Mouse (Mus musculus) c-Kit-positive CD71-positive TER-119-negative erythroid progenitor cells, embryonic 14.5 days (primary cell): ENCODE measurements around the gene Spty2d1.
A peak's percentile ranks its signal among the peaks of the same experiment; 100 is the strongest.
"Not testable (repeated sequence)": the region's sequence is repeated elsewhere in the genome, so short reads cannot be mapped to it uniquely, and the experiment has no call there.

Experiments used
- DNase-seq: peaks from one replicate; pipeline ENCODE4 v3.0.0-alpha.2; 2013; ENCODE audit warnings: low read depth

The Spty2d1 gene

DNA sequence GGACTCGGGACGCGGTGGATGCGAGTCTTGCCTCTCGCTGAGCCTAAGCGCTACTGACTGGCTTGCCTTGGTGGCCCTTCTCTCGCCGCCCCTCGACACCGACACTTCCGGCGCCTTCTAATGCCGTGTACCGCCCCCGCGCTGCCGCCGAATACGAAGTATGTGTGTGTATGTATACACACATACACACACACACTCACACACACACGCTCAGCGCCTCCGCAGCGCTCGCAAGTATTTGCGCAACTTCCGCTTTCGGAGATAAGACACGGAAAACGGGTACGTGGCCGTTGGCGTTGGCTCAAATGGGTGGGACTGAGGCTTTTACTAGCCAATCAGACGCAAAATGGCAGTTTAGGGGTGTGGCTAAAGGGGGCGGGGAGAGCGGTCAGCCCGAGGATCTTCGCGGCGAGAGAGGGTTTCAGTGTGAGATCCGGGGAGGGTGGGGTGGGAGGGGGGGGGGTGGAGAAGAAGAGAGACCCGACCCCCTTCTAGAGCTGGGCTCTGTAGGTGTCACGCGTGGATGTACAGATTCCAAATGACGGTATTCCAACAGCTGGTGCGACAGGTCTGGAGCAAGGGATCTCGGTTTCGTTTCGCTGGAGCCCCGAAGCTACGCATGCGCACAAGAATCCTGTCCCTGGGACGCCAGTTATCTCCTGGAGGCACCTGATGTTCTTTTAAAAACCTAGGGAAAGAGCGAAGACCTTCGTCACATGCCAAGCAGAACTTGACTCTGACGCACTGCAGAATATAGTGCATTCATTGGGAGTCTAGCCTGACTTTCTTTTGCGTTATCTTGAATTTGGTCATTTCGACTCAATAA is at the start of gene Spty2d1:
Spty2d1 (minus strand) TSS at position 244 of the 826 bp plus-strand sequence.
- peak; percentile 97 for DNase-seq

DNA sequence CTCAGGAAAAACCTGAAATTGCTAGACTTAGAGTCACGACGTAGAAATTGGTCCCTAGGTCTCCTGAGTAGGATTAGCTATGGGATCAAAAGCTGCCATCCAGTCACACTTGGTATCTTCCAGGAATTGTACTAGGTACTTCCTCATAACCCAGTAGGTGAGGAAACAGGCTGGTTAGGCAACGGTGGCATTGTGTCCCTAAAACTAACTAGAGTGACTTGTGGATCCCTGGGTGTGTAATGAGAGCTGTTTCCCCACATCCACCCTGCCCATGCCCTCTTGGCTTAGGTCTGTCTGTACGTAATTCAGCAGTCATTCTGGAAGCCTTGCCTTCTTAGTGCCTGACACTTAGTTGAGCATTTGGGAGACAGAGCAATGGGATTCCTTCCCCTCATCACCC is 48.1 kb upstream of the Spty2d1 start:
- DNase-seq, result no peak

DNA sequence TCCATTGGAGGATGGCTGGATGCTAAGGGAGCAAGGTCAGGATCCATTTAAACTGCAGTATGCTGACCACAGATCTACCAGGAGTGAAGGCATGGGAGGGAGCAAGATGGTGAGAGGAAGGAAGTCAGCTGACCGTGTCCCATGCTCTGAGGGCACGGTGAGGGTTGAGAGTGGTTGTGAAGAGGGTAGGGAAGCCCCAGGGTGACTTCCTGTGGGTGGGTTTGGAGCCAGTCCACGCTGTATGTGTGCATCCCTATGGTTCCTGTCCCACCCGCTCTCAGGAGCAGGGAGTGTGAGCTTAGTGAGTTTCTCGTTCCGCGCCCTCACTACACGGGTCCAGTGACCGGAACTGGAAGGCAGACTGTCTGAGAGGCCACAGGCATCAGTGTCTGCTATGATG is 47.5 kb upstream of the Spty2d1 start:
- no peak for DNase-seq

DNA sequence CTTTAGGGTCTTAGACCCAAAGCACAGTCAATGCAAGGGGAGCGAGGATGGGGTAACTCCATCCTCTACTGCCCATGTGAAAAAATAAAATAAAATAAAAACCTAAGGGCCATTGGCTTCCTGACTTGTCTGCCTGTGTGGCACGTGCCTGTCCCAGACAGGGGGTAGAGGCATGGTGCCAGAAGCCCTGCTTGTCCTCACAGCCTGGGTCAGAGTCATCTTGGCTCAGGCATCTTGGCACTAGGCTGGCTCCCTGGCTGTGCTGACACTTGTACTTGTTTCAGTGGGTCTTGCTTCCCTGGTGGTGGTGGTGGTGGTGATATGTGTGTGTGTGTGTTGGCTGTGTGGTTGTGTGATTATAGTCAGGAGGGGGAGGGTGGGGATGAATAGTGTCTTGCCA is 46.5 kb upstream of the Spty2d1 start:
- no peak for DNase-seq

DNA sequence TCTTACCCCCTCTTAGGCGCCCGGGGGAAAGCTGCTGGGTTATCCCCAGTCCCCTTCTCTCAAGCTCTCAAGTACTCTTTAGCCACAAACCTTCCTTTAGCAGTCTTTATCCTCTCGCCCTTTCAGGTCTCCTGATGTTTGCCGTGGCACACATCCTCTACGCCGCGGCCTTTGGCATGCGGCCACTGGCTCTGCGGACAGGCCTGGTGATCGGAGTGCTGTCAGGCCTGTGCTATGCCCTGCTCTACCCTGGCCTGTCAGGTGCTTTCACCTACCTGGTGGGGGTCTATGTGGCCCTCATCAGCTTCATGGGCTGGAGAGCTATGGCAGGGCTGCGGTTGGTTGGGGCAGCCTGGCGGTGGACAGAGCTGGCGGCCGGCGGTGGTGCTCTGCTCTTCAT is 45.1 kb upstream of the Spty2d1 start:
- no peak for DNase-seq

DNA sequence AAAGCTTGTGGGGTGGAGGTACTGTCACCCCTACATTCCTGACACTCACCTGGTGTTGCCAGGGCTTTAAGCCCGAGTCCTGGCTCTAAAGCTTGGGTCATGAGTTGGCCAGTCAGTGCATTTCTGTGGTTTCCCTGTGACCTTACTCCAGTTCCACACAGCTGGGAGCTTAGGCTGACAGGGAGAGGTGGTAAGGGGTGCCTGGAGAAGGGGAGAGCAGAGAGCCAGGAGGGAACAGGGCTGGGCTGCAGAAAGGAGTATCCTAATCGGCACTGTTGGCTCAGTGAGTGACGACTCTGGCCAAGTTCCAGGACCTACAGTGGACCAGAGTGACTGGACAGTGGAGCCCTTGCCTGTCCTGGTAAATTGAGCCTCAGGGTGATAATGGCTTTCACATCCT is 44.1 kb upstream of the Spty2d1 start:
- no peak for DNase-seq

DNA sequence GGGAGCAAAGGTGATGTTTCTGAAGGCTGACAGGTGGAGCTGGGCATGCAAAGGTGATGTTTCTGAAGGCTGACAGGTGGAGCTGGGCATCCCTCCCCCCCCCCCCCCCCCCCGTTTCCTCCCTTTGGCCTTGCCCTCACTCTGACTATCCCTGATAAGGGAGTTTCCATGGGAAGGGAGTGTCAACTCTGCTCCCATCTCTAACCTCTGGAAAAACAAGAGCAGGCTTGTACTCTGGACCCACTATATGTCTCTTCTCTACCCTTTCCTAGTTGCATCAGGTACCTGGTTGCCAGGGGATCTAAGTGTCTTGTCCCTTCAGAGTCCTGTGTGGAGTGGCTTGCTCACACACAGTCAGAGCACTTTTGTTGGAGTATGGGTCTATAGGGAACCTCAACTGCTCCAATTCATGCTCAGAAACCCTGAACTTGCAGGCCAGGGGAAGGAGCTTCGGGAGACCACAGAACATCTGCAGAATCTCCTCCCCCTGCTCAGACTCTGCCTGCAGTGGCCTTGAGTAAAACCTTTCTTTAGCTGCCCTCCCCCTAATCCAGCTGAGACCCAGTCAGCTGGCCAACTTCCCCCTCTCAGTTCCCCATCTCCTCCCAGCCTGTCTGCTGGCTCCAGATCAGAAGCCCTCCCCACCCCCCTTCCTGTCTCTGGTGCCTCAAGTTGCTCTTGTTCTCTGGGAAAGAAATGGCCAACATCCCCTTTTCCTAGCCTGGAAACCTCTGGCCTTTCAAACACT is 43.4 kb upstream of the Spty2d1 start:
- DNase-seq, result no peak

DNA sequence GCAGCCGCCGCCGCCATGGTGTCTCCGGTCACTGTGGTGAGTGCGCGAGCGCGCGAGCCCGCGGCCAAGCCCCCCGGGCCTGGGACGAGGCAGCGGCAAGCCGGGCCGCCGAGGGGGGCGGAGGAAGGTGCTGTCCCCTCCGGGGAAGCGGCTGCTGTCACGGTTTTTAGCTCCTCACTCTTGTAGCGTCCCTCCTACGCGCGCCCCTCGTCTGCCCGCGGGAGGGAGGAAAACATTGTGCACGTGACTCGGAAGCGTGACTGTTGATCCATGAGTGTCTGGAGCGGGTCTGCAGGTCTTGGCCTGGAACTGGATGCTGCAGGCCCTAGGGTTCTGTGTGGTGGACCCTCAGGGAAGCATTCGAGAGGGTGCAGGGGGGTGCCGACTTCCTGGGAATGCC is 42.6 kb upstream of the Spty2d1 start:
- DNase-seq, result no peak

DNA sequence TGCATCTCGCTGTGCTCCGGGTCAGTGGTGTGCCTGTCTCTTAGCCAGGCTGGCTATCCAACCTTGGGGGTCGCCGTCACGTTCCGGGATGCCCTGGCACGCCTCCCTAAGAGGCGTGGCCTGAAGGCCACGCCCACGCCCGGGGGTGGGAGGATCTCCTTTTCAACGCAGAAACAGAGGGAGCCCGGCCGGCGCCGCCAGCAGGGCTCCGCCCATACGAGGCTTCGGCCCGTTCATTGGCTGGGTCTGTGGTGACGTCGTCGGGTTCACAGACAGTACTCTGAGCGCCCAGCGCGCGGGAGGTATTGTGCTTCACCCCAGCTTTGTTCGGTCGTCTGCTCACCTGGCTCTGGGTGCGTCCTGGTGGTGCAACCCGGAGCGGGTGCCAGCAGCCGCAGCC is 42.2 kb upstream of the Spty2d1 start, which contains the start of gene Tmem86a:
Tmem86a (plus strand) TSS at position 236 of the 400 bp plus-strand sequence.
- DNase-seq, result peak; percentile 86

DNA sequence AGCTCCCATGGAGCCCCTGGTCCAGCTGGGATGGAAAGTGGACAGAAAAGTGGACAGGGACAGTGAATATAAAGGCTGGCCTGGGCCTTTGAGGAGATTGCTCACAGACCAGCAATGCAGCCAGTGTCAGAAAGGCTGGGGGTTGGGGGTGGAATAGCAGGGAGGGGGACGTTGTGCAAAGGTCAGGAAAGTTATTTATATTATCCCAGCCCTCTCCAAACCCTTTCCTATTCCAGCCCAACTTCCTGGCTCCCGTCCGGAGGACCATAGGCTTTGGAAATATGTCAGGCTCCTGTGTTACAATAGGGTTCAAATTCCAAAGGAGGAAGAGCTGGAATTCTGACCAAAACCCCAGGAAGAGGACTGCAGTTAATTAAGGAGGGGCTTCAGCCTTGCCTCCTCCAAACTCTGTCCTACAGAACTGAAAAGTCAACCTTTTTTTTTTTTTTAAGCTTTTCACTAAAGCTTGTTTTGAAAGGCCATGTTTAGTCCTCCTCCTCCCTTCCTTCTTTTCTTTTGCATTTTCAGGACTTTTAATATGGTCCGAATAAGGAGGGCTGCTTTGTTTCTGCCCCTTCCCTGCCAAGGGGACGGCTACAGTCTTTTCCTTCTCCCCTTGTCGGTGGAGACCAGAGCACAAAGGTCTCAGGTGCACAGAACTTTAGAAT is 34.7 kb upstream of the Spty2d1 start:
- no peak for DNase-seq

DNA sequence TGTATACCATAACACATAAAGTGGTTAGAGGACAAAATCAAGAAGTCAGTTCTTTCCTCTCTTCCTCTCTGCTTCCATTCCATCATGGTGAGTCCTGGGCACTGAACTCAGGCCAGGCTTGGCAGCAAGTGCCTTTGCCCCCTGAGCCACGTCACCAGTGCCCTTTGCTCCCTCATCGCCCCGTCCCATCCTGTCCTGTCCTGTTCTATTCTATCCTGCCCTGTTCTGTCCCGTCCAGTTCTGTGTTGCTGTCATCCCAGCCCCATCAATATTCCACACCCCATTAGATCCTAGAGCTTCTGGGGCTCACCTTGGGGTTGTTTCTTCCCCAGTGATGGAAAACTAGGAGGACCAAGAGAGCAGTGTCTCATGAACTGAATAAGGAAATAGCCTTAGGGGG is 33.9 kb upstream of the Spty2d1 start:
- no peak for DNase-seq

DNA sequence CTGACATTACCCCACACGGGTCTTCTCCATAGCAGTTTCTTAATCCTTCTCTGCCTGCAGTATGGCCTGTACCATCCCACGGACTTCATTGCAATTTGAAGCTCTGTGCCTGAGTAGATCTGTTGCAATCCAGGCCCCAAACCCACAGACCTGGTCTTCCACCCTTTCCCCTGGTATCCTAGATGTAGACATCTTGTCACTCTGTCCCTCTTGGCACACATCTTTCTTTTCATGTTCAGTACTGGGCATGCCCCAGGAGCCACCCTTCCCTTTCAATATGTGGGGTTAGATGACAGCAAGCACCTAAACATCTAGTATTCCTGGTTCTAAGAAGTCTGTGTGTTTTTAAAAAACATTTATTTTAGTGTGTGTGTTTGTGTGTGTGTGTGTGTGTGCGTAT is 33.5 kb upstream of the Spty2d1 start:
- DNase-seq, result no peak

DNA sequence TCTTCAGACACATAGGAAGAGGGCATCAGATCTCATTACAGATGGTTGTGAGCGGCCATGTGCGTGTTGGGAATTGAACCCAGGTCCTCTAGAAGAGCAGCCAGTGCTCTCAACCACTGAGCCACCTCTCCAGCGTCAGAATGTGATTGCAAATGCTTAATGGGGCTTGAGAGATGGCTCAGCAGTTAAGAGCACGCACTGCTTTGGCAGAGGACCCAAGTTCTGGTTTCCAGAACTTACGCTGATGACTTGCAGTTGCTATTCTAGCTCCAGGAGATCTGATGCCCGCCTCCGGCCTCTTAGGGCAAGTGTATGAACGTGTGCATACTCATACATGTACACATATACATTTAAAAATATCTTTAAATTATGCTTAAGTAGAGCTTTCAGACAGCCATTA is 27.2 kb upstream of the Spty2d1 start:
- no peak for DNase-seq

DNA sequence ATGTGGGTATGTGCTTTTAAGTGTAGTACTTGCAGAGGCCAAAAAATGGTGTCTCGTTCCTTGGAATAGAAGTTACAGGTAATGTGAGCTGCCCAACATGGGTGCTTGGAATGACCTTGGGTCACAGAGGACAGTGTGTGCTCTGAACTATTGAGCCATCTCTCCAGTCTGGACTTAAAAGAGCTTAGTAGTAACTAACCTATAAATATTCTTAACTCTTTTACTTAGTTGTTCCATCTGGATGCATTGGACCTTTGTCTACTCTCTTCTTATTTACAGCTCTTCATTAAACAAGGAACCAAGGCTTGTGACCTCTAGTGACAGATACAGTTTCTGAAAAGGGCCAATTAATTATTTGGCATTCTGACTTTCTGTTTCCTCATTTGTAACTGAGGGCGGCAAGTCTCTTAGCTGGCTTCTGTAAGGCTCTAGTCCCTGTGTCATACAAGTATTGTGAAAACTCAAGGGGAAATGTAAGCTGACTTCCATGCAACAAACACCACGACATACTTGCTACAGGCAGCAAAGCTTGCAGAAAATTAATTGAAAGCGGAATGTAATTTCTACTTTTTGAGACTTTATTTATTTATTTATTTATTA is 26.7 kb upstream of the Spty2d1 start:
- DNase-seq, result no peak

DNA sequence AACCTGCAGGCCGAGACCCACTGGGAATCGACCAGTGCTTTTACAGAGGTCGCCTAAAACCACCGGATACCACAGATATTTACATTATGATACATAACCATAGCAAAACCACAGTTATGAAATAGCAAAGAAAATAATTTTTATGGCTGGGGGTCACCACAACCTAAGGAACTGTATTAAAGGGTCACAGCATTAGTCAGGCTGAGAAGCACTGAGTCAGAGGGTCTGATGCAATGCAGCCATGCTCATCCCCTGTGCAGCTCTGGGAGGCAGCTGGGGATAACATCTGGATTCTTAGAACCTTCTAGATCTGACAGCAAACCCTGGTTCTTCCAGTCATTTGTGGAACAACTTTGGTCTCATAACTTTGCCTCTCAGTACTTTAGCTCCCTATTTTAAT is 23.2 kb upstream of the Spty2d1 start:
- no peak for DNase-seq

DNA sequence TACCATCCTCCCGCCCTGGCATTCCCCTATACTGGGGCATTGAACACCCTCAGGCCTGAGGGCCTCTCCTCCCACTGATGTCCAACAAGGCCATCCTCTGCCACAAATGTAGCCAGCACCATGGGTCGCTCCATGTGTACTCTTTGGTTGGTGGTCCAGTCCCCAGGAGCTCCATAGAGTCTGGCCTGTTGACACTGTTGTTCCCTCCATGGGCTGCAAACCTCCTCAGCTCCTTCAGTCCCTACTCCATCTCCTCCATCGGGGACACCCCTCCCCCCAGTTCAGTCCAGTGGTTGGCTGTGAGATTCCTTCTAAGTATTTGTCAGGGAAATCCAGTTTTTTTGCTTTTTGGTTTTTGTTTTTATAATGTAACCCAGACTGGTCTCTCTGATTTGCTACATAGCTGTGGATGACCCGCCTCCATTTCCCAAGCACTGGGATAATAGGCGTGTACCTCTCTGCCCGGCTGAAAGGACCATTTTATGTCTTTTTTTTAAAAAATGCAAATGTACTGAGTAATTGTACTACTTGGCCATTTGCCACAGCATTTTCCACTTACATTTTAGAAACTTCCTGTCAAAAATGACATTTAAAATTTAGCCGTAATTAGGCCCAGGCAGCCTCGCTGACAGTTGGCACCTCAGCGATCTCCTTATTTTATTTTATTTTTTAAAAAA is 22.4 kb upstream of the Spty2d1 start:
- no peak for DNase-seq

DNA sequence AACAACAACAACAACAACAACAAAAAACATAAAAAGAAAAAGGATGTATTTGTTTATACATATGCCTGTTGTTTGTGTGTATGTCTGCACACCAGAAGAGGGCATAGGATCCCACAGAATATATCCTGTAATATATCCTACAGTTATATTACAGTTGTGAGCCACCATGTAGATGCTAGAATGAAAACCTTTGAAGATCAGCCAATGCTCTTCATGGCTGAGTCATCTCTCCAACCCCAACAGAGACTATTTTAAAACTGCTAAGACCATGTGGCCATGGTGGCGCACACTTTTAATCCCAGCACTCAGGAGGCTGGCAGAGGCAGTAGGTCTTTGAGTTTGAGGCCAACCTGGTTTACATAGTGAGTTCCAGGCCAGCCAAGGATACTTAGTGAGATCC is 19.3 kb upstream of the Spty2d1 start:
- no peak for DNase-seq

DNA sequence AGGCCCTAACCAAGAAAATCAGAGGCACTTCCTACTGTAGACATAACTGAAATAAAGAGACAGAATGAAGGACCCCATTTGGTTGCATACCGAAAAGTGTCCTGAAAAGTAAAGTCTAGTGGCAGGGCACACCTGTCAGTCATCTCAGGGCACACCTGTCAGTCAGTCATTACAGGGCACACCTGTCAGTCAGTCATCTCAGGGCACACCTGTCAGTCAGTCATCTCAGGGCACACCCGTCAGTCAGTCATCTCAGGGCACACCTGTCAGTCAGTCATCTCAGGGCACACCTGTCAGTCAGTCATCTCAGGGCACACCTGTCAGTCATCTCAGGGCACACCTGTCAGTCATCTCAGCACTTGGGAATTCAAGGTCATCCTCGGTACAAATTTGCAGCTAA is 18.7 kb upstream of the Spty2d1 start:
- not testable (repeated sequence) for DNase-seq

DNA sequence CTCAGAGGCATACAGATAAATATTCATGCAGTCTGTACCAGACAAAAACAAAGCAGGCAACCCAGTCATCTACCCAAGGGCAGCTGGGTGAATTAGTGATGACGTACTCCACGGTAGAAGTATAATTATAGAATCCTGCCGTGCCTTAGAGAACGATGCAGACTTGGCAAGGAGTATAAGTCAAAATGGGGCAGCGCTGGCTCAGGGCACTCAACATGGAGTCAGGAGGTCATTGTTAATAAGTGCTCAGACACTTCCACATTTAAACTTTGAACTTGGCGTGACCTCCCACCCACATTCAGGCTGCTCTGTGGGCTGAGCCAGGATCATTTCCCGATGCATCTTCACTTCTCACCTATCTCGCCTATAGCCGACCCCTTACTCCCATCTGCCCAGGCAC is 17.2 kb upstream of the Spty2d1 start:
- DNase-seq, result no peak

DNA sequence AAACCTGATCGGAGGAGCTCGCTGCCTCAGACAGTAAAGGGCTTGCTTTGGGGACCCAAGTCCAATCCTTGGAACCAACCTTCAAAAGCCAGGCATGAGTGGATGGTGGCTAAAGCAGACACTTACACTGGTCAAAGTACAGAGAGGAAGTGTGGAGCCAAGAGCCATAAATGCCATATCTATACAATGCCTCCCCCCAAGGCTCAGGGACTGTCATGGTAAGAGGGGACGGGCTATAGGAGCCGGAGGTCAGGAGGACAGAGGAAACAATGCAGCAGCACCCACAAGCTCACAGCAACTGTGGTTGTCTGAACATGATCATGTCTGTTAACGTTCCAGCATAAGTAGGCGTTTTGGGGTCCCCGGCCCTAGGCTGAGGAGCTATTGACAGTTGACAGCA is 16.2 kb upstream of the Spty2d1 start:
- DNase-seq, result no peak

DNA sequence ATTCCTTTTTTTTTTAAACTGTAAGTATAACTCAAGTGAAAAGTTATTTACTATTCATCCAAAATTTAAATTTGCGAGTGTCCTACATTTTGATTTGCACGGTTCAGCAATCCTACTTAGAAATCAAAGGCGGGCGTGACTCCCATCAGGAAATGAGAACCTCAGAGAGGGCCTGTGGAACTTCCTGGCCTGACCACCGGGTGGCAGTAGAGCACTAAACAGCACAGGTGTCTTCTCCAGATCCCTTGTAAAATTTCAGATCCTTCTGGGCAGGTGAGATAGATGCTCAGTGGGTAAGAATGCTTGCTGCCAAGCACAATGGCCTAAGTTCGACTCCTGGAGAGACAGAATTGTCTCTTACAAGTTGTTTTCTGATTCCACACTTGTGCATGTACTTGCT is 15.3 kb upstream of the Spty2d1 start:
- DNase-seq, result peak; percentile 58

DNA sequence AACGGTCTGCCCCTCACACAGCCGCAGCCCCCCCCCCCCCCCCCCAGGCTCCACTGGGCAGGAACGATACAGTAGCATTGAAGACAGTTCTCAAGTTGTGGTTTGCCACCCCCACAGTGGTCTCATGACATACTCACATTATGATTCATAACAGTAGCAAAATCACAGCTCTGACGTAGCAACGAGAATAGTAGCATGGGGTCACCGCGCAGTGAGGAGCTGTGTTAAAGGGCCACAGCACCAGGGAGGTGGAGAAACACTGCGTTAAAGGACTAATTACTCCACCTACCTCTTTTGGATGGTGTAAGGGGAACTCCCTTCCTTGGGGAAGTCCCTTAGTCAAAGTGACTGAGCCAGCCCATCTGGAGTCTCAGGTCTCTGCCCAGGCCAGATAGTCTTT is 14.3 kb upstream of the Spty2d1 start:
- no peak for DNase-seq
